Mouse (Mus musculus): ENCODE data around the gene Nlrp9b.
"Not testable (repeated sequence)": the region's sequence is repeated elsewhere in the genome, so short reads cannot be mapped to it uniquely, and the experiment has no call there.

Gene Nlrp9b

GRCm38 (mm10) chr7:19991165-19991564, at the start of gene Nlrp9b:
Gene Nlrp9b, plus strand, starts transcription at chr7:19991465.
- not testable (repeated sequence) for DNase-seq (ENCODE audit: low spot score)

- DNase-seq (ENCODE audit: low spot score): no peak
Observed at GRCm38 (mm10) chr7:19944709-19945108, 46.6 kb upstream of the Nlrp9b start.

- no peak for DNase-seq (ENCODE audit: low spot score)
Observed at GRCm38 (mm10) chr7:19945201-19945600, 46.1 kb upstream of the Nlrp9b start.

- DNase-seq (ENCODE audit: low spot score): no peak
Observed at GRCm38 (mm10) chr7:19945821-19946515, 45.3 kb upstream of the Nlrp9b start.

GRCm38 (mm10) chr7:19948956-19949355, 42.3 kb upstream of the Nlrp9b start:
- DNase-seq (ENCODE audit: low spot score): no peak

- DNase-seq (ENCODE audit: low spot score): no peak
Observed at GRCm38 (mm10) chr7:19949996-19950395, 41.3 kb upstream of the Nlrp9b start.

GRCm38 (mm10) chr7:19950589-19950988, 40.7 kb upstream of the Nlrp9b start, which contains the start of gene Igsf23:
Gene Igsf23, minus strand, starts transcription at chr7:19950756.
- no peak for DNase-seq (ENCODE audit: low spot score)

GRCm38 (mm10) chr7:19952320-19952986, 38.8 kb upstream of the Nlrp9b start:
- DNase-seq (ENCODE audit: low spot score): no peak

- DNase-seq (ENCODE audit: low spot score): no peak
Observed at GRCm38 (mm10) chr7:19953054-19953453, 38.2 kb upstream of the Nlrp9b start.

GRCm38 (mm10) chr7:19955861-19956260, 35.4 kb upstream of the Nlrp9b start:
- DNase-seq (ENCODE audit: low spot score): no peak

- DNase-seq (ENCODE audit: low spot score): peak; percentile 64
Observed at GRCm38 (mm10) chr7:19956341-19956781, 34.9 kb upstream of the Nlrp9b start.

- DNase-seq (ENCODE audit: low spot score): no peak
Observed at GRCm38 (mm10) chr7:19962423-19962822, 28.8 kb upstream of the Nlrp9b start.

GRCm38 (mm10) chr7:19964985-19965579, 26.2 kb upstream of the Nlrp9b start, which contains the start of gene Ceacam20:
Gene Ceacam20, plus strand, starts transcription at chr7:19965412.
- no peak for DNase-seq (ENCODE audit: low spot score)

- no peak for DNase-seq (ENCODE audit: low spot score)
Observed at GRCm38 (mm10) chr7:19969106-19969505, 22.2 kb upstream of the Nlrp9b start.

GRCm38 (mm10) chr7:19969541-19970090, 21.6 kb upstream of the Nlrp9b start:
- DNase-seq (ENCODE audit: low spot score): no peak

- no peak for DNase-seq (ENCODE audit: low spot score)
Observed at GRCm38 (mm10) chr7:19970196-19970595, 21.1 kb upstream of the Nlrp9b start.

- DNase-seq (ENCODE audit: low spot score): no peak
Observed at GRCm38 (mm10) chr7:19971516-19971915, 19.7 kb upstream of the Nlrp9b start.

- not testable (repeated sequence) for DNase-seq (ENCODE audit: low spot score)
Observed at GRCm38 (mm10) chr7:19996721-19997120, 5.5 kb downstream of the Nlrp9b start.

- no peak for DNase-seq (ENCODE audit: low spot score)
Observed at GRCm38 (mm10) chr7:20009987-20010386, 18.7 kb downstream of the Nlrp9b start.

GRCm38 (mm10) chr7:20064100-20064499, 72.8 kb downstream of the Nlrp9b start:
- DNase-seq (ENCODE audit: low spot score): not testable (repeated sequence)

GRCm38 (mm10) chr7:20078118-20078517, 86.9 kb downstream of the Nlrp9b start:
- not testable (repeated sequence) for DNase-seq (ENCODE audit: low spot score)

- not testable (repeated sequence) for DNase-seq (ENCODE audit: low spot score)
Observed at GRCm38 (mm10) chr7:20099380-20099779, 108.1 kb downstream of the Nlrp9b start, which contains the start of gene Vmn1r91. Gene Vmn1r91, plus strand, starts transcription at chr7:20099680.
